Mouse (Mus musculus) MEL (cell line): ENCODE results near the gene Smg6. TPM values are rescaled to one million over a fixed set of nuclear protein-coding genes. Genes with fewer than 3 reads are reported as not detected.

ENCODE experiments used
- DNase-seq: peaks from one replicate; pipeline ENCODE4 v3.0.0; 2011; ENCODE audit warnings: low read depth, low spot score
- H3K27ac ChIP-seq: 2 replicates; pipeline ENCODE4 v1.5.1; 2012; ENCODE audit warnings: low read depth, mild to moderate bottlenecking, control low read depth, low read length, moderate library complexity; ENCODE audit not compliant: control insufficient read depth
- H3K27me3 ChIP-seq, 2 experiments: fragments of 150-350 bp in 1 of 2; sonication (generic) in 1 of 2; 2 replicates each; pipeline ENCODE4 v1.6.1; 2012; ENCODE audit warnings: low read length in 2 of 2, mild to moderate bottlenecking in 2 of 2, improper control_type of control experiment in 1 of 2, moderate library complexity in 1 of 2; ENCODE audit not compliant: insufficient read depth in 2 of 2, control insufficient read depth in 1 of 2
- H3K36me3 ChIP-seq, 2 experiments: 2 replicates each; pipeline ENCODE4 v1.6.1; 2012 to 2014; ENCODE audit warnings: low read length in 2 of 2, improper control_type of control experiment in 1 of 2, inconsistent platforms in 1 of 2, mild to moderate bottlenecking in 1 of 2; ENCODE audit not compliant: insufficient read depth in 2 of 2, control insufficient read depth in 1 of 2
- H3K4me1 ChIP-seq, 2 experiments: fragments of 150-350 bp in 1 of 2; sonication (generic) in 1 of 2; 2 replicates each; pipeline ENCODE4 v1.6.1; 2012; ENCODE audit warnings: low read length in 2 of 2, improper control_type of control experiment in 1 of 2, mild to moderate bottlenecking in 1 of 2; ENCODE audit not compliant: insufficient read depth in 2 of 2, control insufficient read depth in 1 of 2
- H3K4me3 ChIP-seq, 2 experiments: fragments of 150-350 bp in 1 of 2; sonication (generic) in 1 of 2; 2 replicates each; pipeline ENCODE4 v1.5.1; 2012; ENCODE audit warnings: low read depth in 2 of 2, low read length in 2 of 2, mild to moderate bottlenecking in 2 of 2, moderate library complexity in 2 of 2, control low read depth in 1 of 2, improper control_type of control experiment in 1 of 2; ENCODE audit not compliant: control insufficient read depth in 1 of 2, insufficient read depth in 1 of 2
- H3K79me2 ChIP-seq: 2 replicates; pipeline ENCODE4 v1.6.1; 2012; ENCODE audit warnings: mild to moderate bottlenecking, low read length, moderate library complexity; ENCODE audit not compliant: control insufficient read depth, poor library complexity, insufficient read depth
- H3K9ac ChIP-seq: 2 replicates; pipeline ENCODE4 v1.6.1; 2012; ENCODE audit warnings: low read depth, mild to moderate bottlenecking, control low read depth, low read length, moderate library complexity; ENCODE audit not compliant: control insufficient read depth, poor library complexity, severe bottlenecking
- H3K9me3 ChIP-seq: fragments of 150-350 bp; sonication (generic); replicated peaks from 2 replicates; pipeline ENCODE4 v1.6.1; 2012; ENCODE audit warnings: mild to moderate bottlenecking, low read length, improper control_type of control experiment, moderate library complexity; ENCODE audit not compliant: insufficient read depth
- CHD1 ChIP-seq: IDR thresholded peaks from 2 replicates; pipeline ENCODE4 v1.6.1; 2012; ENCODE audit warnings: low read depth, mild to moderate bottlenecking, inconsistent platforms, low read length, improper control_type of control experiment
- CTCF ChIP-seq, 3 experiments: IDR thresholded peaks in 2 of 3; conservative IDR thresholded peaks in 1 of 3; 2 replicates each; pipeline ENCODE4 v1.5.1; 2011 to 2012; ENCODE audit warnings: low read length in 3 of 3, low read depth in 2 of 3, mild to moderate bottlenecking in 2 of 3, improper control_type of control experiment in 1 of 3, inconsistent platforms in 1 of 3, mixed read lengths in 1 of 3, moderate library complexity in 1 of 3; ENCODE audit not compliant: control insufficient read depth in 1 of 3, insufficient read depth in 1 of 3, poor library complexity in 1 of 3, severe bottlenecking in 1 of 3
- E2F4 ChIP-seq: IDR thresholded peaks from 2 replicates; pipeline ENCODE4 v1.6.1; 2011; ENCODE audit warnings: low read depth, low read length, improper control_type of control experiment, borderline replicate concordance
- EP300 ChIP-seq, 2 experiments: IDR thresholded peaks; 2 replicates each; pipeline ENCODE4 v1.6.1; 2011; ENCODE audit warnings: improper control_type of control experiment in 2 of 2, low read length in 2 of 2, low read depth in 1 of 2, mild to moderate bottlenecking in 1 of 2
- GABPA ChIP-seq: IDR thresholded peaks from 2 replicates; pipeline ENCODE4 v1.6.1; 2012; ENCODE audit warnings: low read depth, mild to moderate bottlenecking, inconsistent platforms, low read length, improper control_type of control experiment, moderate library complexity
- GATA1 ChIP-seq: IDR thresholded peaks from 2 replicates; pipeline ENCODE4 v1.6.1; 2011; ENCODE audit warnings: low read depth, low read length, improper control_type of control experiment
- JUND ChIP-seq: IDR thresholded peaks from 2 replicates; pipeline ENCODE4 v1.6.1; 2011; ENCODE audit warnings: low read depth, mild to moderate bottlenecking, improper control_type of control experiment, low read length
- KAT2A ChIP-seq: conservative IDR thresholded peaks from 2 replicates; pipeline ENCODE4 v1.6.1; 2012; ENCODE audit warnings: low read depth, low read length, improper control_type of control experiment, inconsistent platforms
- MAFK ChIP-seq: IDR thresholded peaks from 2 replicates; pipeline ENCODE4 v1.6.1; 2011; ENCODE audit warnings: low read depth, mild to moderate bottlenecking, low read length, improper control_type of control experiment, borderline replicate concordance
- MAZ ChIP-seq: IDR thresholded peaks from 2 replicates; pipeline ENCODE4 v1.6.1; 2012; ENCODE audit warnings: low read depth, mild to moderate bottlenecking, inconsistent platforms, low read length, improper control_type of control experiment
- POLR2AphosphoS2 ChIP-seq: IDR thresholded peaks from 2 replicates; pipeline ENCODE4 v1.6.1; 2011; ENCODE audit warnings: low read length, improper control_type of control experiment
- SMC3 ChIP-seq: IDR thresholded peaks from 2 replicates; pipeline ENCODE4 v1.6.1; 2011; ENCODE audit warnings: low read depth, low read length, improper control_type of control experiment
- USF1 ChIP-seq: IDR thresholded peaks from 2 replicates; pipeline ENCODE4 v1.6.1; 2014; ENCODE audit warnings: low read depth, mild to moderate bottlenecking, inconsistent platforms, low read length, improper control_type of control experiment, moderate library complexity
- ZKSCAN1 ChIP-seq: IDR thresholded peaks from 2 replicates; pipeline ENCODE4 v1.6.1; 2012; ENCODE audit warnings: low read depth, mild to moderate bottlenecking, inconsistent platforms, low read length, improper control_type of control experiment, moderate library complexity
- ZNF384 ChIP-seq: IDR thresholded peaks from 2 replicates; pipeline ENCODE4 v1.6.1; 2012; ENCODE audit warnings: low read depth, mild to moderate bottlenecking, inconsistent platforms, low read length, improper control_type of control experiment
- polyA plus RNA-seq, 2 experiments: library from polyadenylated mRNA; stranded (reverse) in 1 of 2; unstranded in 1 of 2; fragments of >175 nt in 1 of 2; fragments of >200 nt in 1 of 2; gene quantifications; 2 replicates each; pipeline versions ENCODE4 v1.2.1 to v1.2.4; 2012; ENCODE audit warnings: low replicate concordance in 2 of 2, low read depth in 1 of 2; ENCODE audit not compliant: insufficient read length in 2 of 2, insufficient read depth in 1 of 2, missing spikeins in 1 of 2
- total RNA-seq: library from RNA; depleted of rRNA; stranded (reverse); fragments of 300-350 nt; gene quantifications from 2 replicates; pipeline ENCODE4 v1.2.3, GENCODE M21; 2012

Gene Smg6
- total and polyA plus RNA-seq, 3 experiments: 11.6 to 19.0 TPM; not detected in 1

GRCm38 (mm10) chr11:75198792-75199191 is 273.2 kb downstream of the Smg6 start:
- no peak overlapping the region for H3K9ac ChIP-seq
- H3K27me3 ChIP-seq: peaks cover 2 to 14% of the 10 kb centered on the region in 2 experiments; a peak in 2 of 4 replicates
- peaks cover 2 to 15% of the 10 kb centered on the region in 2 experiments; a peak in 3 of 4 replicates for H3K4me1 ChIP-seq
- no peak overlapping the region for H3K4me3 ChIP-seq
- TF ChIP-seq POLR2AphosphoS2 (no peak), GABPA (no peak), E2F4 (no peak), ZKSCAN1 (no peak), ZNF384 (no peak), JUND (no peak), EP300 (IDR thresholded peaks at IDR 0.05; ENCODE audit: low read depth in 1 of 2, low read length in 2 of 2) (no peak), SMC3 (no peak), KAT2A (no peak)
- TF ChIP-seq, all 39 proteins: peak for 0
- H3K79me2 ChIP-seq: no peaks in the 10 kb centered on the region
- H3K9me3 ChIP-seq: no peaks in the 10 kb centered on the region
- no peak for DNase-seq
- no peak overlapping the region for H3K27ac ChIP-seq
- no peaks in the 10 kb centered on the region for H3K36me3 ChIP-seq

GRCm38 (mm10) chr11:75199951-75200350 is 274.3 kb downstream of the Smg6 start:
- Histone ChIP-seq H3K4me3 (no peak overlapping the region), H3K79me2 (no peaks in the 10 kb centered on the region), H3K4me1 (peaks cover 2 to 7% of the 10 kb centered on the region in 2 experiments; a peak in 3 of 4 replicates)

GRCm38 (mm10) chr11:75200935-75201334 is 275.3 kb downstream of the Smg6 start:
- Histone ChIP-seq H3K9me3 (no peaks in the 10 kb centered on the region), H3K9ac (no peak overlapping the region), H3K4me1 (peaks cover 2 to 5% of the 10 kb centered on the region in 2 experiments; a peak in 3 of 4 replicates), H3K79me2 (no peaks in the 10 kb centered on the region), H3K27me3 (no peaks in the 10 kb centered on the region), H3K27ac (no peak overlapping the region), H3K4me3 (no peak overlapping the region), H3K36me3 (no peaks in the 10 kb centered on the region)
- TF ChIP-seq MAZ: no peak
- TF ChIP-seq GATA1: no peak
- no peak for TF ChIP-seq MAFK
- no peak for TF ChIP-seq CHD1
- TF ChIP-seq USF1: no peak
- no peak for TF ChIP-seq CTCF (IDR thresholded peaks at IDR 0.05 in 2 of 3, conservative IDR thresholded peaks at IDR 0.05 in 1 of 3; ENCODE audit: control insufficient read depth in 1 of 3, insufficient read depth in 1 of 3, low read depth in 2 of 3, low read length in 3 of 3, poor library complexity in 1 of 3, severe bottlenecking in 1 of 3)
- no peak for DNase-seq

More at GRCm38 (mm10) chr11:75199951-75200350, 274.3 kb downstream of the Smg6 start:
- Histone ChIP-seq H3K27ac (no peak overlapping the region), H3K9ac (no peak overlapping the region), H3K36me3 (no peaks in the 10 kb centered on the region), H3K27me3 (peaks cover 0 to 3% of the 10 kb centered on the region in 2 experiments; a peak in 1 of 4 replicates), H3K9me3 (no peaks in the 10 kb centered on the region)
- peak; percentile 75 for DNase-seq
- TF ChIP-seq EP300 (IDR thresholded peaks at IDR 0.05; ENCODE audit: low read depth in 1 of 2, low read length in 2 of 2) (no peak), JUND (0 out of 2 replicates have a peak, but pooled peaks have one; percentile 26)
